Mouse (Mus musculus) Muller cell, postnatal 12 days (primary cell): ENCODE data around the gene Oaz3.

Experiments
- DNase-seq: peaks from one replicate; pipeline ENCODE4 v3.0.0-alpha.2; 2015; ENCODE audit errors: inconsistent ontology term

Gene Oaz3

DNA sequence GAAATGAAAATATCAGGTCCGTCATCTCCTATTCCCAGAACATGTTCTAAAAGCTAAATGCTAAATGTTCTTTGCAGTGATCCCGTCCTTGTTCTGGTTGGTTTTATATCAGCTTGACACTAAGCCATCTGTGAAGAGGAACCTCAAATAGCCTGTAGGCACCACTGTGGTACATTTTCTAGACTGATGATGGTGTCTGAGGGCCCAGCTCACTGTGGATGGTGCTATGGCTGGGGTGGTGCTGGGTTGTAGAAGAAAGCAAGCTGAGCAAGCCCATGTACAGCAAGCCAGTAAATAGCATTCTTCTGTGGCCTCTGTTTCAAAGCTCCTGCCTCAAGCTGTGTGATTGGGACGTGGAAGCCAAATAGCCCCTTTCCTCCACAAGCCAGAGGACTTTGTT lies 13.3 kb upstream of the Oaz3 start:
- no peak for DNase-seq

DNA sequence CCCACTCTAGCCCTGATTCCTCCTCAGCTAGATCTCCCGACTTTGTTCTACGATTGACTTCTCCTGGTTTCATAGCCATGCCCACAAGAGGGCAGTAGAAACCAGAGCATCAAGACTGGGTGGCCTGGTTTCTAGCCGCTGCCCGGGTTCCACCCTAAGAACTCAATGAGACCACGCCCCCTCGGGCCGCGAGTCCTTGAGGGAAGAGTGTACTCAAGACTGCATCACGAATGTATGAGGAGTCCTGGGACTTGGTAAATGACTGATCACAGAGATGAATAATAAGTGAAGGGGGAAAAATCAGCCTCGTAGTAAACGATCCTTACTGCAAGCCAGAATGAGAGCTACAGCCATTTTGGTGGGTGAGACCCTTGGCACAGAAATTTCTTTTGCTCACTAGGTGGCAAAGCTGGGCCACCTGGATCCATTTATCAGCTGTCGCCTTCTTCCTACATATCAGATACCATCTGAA lies 12.8 kb upstream of the Oaz3 start:
- peak; percentile 92 for DNase-seq

DNA sequence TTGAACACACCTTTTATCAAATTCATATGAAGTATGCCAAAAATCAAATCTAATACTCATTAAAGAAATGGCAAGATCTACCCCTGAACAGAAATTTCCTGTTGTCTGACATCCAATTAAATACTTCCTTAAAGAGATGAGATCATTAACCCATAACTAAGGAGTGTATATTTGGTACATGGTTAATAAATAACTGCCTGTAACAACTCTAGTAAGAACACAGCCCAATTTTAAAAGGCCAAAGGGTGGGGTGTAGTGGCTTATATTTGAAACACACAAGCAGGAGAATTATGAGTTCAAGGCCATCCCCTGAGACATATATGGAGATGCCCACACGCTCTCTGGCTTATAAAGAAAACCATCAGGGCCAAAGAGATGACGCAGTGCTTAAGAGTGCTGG lies 5.7 kb upstream of the Oaz3 start:
- no peak for DNase-seq

DNA sequence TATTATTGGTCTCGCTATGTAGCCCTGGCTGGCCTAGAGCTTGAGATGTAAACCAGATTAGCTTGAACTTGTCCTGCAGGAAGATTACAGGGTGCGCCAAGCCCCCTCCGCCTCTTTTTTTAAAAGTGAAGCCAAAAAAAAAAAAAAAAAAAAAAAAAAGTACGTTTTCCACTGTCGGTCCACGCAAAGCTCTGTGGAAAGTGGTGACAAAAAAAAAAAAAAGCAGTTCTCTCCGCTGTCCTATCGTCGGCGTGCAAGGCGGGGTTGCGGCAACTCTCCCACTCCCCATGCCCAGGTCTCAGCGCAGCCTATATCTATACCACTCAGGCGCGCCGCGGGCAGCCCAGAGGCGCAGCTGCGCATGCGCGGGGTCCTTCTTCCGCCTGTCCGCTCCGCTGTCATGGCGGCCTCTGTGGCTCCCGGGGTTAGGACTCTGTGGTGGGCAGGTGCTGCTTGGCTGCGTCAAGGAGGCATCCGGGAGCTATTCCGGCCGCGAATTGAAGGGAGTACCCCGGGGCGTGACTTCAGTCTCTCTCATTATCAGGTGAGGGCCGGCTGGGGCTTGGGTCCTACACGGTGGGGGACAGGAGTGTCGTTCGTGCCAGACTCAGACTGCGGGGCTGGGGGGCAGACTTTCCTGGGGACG lies 641 bp downstream of the Oaz3 start, which contains the start of gene Mrpl9:
Gene Mrpl9, plus strand, starts transcription at position 368 of the 646 bp plus-strand sequence.
- peak; percentile 94 for DNase-seq

DNA sequence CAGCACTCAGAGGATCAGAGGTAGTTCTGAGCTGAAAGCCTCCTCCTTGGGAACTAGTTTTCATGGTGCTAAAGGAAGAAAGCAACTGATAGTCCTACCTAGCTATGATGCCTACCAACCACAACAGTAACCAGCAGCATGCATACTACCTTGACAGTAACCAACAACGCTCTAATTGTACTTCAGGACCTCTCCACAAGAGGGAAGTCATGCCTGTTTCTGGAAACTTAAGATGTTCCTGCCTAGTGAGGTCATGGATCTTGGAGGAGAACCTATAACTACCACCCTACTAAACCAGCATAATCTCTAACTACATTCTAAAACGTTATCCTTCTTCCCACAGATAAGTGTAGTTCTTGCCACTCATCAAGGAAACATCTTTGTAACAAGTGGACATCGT lies 2.5 kb downstream of the Oaz3 start:
- no peak for DNase-seq

DNA sequence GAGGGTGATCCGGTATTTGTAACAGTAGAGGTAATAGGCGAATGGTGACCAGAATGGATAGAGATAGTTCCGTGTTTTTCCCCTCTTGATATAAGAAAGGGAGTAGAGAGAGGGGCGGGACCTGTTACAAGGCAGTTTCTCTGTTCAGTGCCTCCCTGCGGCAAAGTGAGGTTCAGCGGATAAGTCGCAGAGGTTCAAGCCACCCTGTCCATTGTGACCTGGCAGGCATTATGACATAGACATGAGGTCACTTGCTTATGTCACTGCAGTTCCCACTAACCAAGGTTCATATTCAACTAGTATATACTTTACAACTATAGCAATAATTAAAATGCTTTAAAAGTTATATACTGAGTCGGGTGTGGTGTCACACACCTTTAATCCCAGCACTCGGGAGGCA lies 7.3 kb downstream of the Oaz3 start:
- DNase-seq = no peak

DNA sequence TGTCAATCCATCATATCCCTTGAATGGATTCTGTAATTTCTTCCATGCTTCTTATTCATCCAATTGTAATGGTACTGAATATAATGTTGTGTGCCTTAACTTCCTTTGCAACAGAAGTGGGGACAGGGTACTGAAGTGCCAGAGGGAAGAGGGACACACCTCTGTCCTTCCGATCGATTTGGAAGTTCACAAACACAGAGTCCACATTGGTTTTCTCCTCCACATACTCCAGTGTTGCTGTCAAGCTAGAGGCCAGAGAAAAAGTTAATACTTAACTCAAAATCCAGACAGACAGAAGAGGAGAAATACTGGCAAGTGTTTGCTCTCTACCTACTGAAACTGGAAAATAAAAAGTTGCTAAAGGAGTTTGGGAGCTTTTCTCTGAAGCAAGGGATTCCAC lies 9.4 kb downstream of the Oaz3 start:
- DNase-seq = no peak

DNA sequence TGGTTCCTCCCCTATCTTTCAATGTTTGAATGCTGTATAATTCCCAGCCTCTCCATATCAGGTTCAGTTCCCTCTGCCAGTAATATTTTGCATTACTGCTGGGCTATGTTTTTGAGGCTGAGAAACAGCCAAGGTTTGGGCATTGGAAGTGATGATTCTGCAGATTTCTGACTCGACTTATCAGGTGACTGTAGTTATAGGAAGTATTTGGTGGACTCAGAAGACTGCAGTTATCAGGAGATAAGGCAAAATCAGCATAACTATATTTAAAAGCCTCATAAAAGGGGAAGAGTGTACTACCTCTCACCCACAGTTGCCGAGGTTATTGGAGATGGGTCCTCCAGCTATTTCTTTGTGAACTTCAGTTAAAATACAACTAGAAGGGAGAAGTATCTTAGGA lies 12.7 kb downstream of the Oaz3 start:
- DNase-seq = no peak

DNA sequence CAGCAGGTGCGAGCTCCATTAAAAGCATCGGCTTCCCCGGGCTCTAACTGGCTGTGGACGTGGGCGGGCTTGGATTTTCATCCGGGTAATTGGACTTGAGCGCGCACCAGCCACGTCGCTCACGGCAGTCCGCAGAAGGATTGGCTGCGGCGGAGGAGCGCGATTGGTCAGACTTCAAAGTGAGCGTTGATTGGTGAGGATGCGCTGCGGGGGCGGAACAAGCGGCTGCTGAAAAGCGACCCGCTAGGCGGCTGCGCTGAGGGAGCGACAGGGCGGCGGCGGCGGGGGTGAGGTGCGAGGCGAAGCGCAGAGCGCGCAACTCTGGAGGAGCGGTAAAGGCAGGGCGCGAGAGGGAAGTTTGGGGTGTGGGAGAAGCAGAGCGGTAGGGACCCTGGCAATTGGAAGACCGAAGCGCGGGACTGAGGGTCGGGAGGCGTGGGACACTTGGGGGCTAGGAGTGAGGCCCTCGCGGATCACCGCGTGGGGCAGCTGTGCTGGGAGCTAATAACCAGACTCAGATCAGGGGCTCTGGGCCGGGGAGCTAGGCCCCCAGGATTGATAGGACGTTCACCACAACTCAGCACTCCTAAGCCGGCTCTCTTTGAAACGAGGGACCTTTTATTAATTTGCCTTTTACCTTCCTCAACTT lies 30.6 kb downstream of the Oaz3 start, which contains the start of gene Tdrkh:
Gene Tdrkh, plus strand, starts transcription at position 243 of the 649 bp plus-strand sequence.
- DNase-seq = peak; percentile 97

DNA sequence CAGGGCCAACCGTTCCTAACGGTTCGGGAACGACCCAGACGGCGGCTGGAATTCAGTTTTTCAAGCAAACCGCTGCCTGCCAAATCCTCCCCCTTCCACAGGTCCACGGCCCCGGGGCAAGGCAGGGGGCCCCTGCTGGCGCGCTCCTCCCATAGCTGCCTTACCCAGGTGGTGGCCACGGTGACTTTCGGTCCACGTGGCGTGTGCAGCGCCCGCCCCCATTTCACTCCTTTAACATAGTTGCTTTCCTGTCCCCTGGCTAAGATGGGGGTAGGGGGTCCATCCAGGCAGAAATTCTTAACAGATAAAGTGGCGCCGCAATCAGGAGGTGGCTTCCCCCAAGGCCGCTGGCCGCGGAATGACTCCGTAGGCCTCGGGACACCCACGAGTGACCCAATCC lies 31.2 kb downstream of the Oaz3 start:
- DNase-seq = no peak

DNA sequence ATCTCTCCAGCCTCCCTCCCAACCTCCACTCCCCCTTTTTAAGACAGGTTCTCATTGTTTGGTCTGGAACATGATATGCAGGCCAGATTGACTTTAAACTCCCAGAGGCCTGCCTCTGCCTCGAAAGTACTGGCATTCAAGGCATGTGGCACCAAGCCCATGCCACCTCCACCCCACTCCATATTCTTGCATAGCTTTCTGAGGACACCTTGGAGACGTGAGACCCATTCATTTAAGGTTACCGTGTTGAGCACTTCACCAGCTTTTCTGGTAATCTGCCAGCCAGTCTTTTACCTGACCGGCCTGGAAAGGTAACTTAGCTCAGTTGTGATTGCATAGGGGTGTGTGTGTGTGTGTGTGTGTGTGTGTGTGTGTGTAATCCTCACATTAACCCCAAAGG lies 38.2 kb downstream of the Oaz3 start:
- no peak for DNase-seq

DNA sequence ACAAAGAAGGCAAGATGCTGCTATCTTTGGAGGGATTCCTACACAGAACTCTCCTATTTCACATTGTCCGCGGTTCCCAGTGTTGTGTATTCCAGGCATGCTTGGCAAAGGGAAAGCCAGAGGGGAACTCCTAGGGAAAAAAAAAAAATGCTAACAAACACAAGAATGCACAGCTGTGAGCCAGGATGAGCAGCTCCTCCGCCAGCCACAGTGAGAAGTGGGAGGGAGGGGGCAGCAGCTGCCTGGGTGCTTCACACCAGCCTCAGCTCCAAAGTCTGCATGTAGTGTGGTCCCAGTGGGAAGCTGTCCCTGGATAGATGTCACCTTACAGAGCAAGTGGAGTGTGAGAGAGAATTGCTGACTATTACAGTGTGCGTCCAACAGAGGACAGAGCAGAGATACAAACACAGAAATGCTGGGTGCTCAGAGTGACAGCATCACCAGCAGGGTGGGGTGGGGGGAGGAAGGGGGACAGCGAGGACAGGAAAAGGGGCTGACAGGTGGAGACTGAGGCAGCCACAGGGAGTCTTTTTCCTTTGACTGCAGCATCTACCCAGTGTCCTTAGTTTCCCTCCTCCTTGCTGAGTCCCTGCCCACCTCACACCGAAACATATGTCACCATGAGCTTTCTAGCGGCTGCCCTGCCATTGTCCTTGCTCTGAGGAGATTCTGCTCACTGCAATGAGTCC lies 39.2 kb downstream of the Oaz3 start:
- DNase-seq = peak; percentile 65

DNA sequence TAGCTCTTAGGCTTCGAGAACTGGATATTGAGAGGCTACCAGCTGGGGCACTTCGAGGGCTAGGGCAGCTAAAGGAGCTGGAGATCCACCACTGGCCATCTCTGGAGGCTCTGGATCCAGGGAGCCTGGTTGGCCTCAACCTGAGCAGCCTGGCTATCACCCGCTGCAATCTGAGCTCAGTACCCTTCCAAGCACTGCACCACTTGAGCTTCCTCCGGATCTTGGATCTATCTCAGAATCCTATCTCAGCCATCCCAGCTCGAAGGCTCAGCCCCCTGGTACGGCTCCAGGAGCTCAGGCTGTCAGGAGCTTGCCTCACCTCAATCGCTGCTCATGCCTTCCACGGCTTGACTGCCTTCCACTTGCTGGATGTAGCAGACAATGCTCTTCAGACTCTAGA lies 41.3 kb downstream of the Oaz3 start:
- no peak for DNase-seq

DNA sequence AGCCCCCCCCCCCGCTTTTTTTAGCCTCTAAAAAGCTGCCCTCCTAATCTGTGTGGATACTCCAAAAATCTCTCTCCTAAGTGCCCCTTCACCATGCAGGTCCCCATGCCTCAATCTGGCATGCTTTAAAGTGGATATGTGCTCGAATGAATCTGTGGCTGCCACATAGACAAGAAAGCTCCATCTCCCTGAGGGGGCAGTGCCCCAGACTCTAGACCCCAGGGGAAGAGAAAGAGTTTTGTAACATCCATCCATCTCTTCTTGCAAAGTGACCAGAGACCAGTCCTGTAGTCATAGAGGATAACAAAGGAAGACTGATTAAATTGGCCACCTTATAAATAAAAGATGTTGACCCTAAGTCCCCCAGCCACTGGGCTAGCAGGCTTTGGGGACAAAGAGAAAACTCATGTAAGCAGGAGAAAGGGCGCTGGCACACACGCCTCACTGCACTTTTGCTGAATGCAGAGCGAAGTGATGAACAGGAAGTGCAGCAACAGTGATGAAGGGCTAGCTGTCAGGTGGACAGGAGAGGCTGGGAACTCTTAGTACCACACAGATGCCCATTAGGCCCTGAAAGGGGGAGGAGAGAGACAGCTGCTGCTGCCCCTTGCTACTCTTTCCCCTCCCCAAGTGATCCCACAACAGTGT lies 43.9 kb downstream of the Oaz3 start:
- DNase-seq = no peak

DNA sequence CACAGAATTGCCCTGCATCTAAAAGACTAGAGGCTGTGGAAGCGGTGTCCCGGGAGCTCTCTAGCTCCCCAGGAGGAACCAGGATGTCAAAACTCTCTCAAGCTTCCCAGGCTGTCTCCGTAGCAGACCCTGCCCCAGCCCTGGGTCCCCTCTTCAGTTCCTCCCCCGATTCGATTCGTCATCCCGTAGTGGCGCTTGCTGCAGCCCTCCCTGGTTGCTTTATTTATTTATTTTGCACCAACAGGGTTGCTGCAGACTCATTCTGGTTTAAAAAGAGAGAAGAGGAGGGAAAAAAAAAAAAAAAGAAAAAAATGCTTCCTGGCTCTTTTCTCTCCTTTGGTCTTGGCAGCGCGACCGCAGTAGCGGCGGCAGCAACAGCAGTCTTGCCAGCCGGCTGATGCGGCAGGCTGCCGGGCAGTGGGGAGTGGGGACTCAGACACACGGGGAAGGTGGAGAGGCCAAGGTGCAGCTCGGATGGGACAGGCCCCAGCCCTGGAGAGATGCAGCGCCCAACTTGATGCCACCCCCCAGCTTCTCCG lies 44.7 kb downstream of the Oaz3 start:
- DNase-seq = peak; percentile 81

DNA sequence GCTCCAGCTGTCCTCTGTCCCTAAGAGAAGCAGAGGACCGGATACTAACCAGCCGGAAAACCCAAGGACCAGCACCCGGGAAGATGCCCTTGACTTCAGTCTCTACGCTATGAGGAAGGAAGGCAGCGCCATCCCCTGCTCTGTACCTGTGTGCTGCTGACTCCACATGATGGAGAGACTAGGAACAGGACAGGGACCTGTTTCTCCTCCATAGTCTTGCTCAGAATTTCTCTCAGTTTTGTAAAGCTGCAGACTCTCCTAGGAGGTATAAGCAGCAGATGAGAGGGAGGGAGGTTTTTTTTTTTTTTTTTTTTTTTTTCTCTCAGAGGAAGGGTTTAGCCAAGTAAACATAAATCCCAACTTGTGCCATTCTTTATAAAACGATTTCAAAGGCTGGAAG lies 45.5 kb downstream of the Oaz3 start, which contains the start of gene Lingo4:
Gene Lingo4, plus strand, starts transcription at position 301 of the 400 bp plus-strand sequence.
- no peak for DNase-seq

DNA sequence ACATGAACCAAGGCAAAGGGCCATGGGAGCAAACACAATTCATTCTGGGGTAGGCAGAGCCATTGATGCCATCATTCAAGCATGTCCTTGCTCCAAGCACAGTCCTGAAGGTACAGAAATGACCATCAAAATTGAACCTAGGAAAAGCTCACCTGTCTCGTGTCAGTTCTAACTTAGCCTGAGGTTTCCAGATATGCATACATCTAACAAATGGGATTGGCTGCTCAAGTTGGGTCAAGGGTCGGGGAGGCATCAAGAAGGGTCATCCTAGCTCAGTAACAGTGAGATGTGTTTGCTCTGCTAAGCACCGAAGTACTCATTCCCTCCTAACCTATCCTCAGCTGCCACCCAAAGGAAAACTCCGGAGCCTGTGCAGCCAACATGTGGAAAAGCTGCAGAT lies 46.9 kb downstream of the Oaz3 start:
- DNase-seq = no peak

DNA sequence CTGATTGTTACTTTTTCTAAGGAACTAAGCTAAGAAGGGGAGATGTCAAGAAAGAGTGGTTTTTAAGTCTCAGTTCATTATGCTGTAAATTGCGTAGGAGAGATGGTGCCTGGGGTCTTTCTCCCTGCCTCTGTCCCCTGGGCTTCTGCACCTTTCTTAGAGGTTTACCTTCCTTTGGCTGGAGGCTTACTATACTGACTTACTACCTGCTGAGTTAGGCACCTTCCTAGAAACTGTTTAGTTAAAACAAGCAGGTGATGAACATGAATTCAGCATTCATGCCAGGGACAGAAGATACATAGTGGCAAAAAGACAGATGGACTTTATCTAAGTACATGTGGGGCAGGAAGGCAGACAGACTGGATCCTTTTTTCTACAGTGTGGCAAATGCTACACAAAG lies 47.4 kb downstream of the Oaz3 start:
- DNase-seq = no peak

DNA sequence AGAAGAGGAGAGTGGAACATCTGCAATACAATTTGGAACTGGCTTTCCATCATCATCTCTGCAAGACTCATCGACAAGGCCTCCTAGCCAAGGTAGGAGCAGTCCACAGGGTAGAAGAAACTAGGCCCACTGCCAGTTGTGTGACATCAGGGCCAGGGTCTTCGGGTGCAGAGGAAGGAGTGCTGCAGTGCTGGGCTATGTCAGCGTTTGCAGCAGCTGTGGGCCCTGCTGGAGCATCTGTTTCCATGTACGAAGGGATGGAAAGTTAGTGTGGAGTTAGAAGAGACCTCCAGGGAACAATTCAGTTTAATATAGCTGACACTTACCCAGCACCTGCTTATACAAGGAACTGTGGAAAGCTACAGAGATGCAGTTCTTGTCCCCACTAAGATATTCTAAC lies 50.7 kb downstream of the Oaz3 start:
- DNase-seq = no peak

DNA sequence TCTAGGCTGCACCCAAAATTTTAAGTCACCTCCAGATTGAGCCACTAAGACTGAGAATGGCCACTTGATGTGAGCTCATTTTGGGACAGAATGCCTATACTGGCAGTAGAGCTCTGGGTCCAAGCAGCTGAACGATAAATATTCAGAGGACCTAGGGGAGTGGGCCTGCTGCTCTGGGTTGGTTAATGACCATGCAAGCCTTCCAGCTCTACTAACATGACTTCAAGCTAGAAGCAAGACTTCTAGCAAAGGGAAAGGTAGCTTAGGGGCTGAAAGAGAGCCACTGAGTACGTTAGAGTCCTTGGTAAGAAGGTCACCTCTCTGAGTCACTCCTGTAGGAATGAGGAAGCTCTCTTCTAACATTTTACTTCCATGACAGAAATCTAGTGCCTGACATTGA lies 51.6 kb downstream of the Oaz3 start:
- no peak for DNase-seq

DNA sequence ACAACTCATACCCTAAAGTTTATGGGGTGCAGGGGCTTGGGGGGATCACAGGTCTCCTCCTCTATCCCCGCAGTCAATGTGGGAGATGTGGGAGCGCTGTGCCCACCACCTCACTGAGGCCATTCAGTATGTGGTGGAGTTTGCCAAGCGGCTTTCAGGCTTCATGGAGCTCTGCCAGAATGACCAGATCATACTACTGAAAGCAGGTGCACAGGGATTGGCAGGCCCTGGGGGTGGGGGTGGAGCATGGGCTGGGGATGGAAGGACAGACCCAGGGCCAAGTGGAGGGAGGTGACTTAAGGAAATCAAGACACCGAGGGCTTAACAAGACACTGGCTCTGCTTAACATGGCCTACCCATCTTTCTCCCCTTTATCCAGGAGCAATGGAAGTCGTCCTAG lies 52.7 kb downstream of the Oaz3 start:
- DNase-seq = no peak

DNA sequence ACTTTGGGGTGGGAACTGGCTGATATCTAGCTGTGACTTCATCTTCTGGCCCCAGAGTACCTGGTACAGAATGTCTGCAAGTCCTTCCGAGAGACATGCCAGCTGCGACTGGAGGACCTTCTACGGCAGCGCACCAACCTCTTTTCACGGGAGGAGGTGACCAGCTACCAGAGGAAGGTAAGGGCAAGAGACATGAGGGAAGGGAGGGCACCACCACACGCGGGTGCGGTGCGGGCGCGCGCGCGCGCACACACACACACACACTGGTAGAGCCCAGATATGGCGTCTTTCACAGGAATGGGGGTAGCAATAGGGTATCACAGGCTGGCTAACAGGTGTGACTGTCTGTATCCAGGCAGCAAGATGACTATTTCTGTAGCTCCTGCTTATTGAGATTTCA lies 54.3 kb downstream of the Oaz3 start:
- DNase-seq = no peak
